Mouse (Mus musculus) cortical plate, adult 2 months (tissue): ENCODE results near the gene Ntm.

Experiments used
- CTCF ChIP-seq: fragments of 200-500 bp; IDR thresholded peaks from 2 replicates; pipeline ENCODE4 v1.5.1; 2011; ENCODE audit warnings: mild to moderate bottlenecking, control low read depth, low read length; ENCODE audit not compliant: insufficient read depth; ENCODE audit errors: extremely low read depth
- POLR2A ChIP-seq: fragments of 200-500 bp; IDR thresholded peaks from 2 replicates; pipeline ENCODE4 v1.6.1; 2011; ENCODE audit warnings: mild to moderate bottlenecking, low read length, control low read depth; ENCODE audit not compliant: insufficient read depth; ENCODE audit errors: extremely low read depth

GRCm38 (mm10) chr9:29802990-29803737 lies 159.8 kb downstream of the Ntm start:
- TF ChIP-seq CTCF: peak; percentile 49
- no peak for TF ChIP-seq POLR2A
